Mouse (Mus musculus): ENCODE measurements around the gene Maco1. TPM values are rescaled to one million over a fixed set of nuclear protein-coding genes. Genes with fewer than 3 reads are reported as not detected.

Maco1 gene
- total RNA-seq, 1 experiment = 56.1 TPM

DNA sequence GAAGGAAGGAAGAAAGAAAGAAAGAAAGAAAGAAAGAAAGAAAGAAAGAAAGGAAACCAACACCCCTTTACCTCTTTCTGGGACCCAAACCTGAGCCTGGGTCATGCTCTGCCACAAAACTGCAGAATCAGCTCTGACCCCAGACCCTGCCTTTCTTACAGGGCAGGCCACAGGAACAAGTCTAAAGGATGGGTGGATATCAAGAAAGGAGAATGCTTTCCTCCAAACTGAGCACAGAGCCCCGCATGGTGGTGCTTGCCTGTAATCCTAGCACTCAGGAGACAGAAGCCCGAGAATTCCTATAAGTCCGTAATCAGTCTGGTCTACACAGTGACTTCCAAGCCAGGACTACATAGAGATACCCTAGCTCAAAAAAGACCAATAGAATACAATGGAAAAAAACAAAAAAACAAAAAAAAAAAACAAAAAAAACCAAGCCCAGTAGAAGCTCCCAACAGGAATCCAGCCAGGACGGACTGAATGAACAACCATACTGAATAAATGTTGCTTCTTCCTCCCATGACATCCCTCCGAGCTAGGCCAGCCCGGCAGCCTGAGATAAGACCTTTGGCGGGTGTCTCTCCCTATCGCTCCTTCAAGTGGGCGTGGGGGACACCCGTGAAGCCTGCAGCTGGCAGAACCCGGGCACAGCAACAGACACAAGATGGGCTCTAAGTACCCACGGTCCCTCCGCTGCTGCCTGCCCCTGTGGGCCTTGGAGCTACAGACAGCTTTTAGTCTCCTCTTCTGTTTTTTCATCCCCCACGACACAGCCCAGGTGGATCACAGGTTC, 11.0 kb upstream of the Maco1 start, which contains the start of gene Rhd:
Rhd (plus strand) TSS at position 600 of the 793 bp plus-strand sequence.
- in situ Hi-C loops (cut with MboI; ENCODE audit: low sequenced_read_pairs in 2 of 2, unreplicated experiment in 2 of 2) = no loop called here
- H3K27ac ChIP-seq (ENCODE audit: insufficient read depth, low read depth, low read length, poor library complexity, severe bottlenecking) = no peak within 1 kb of the TSS
- H3K4me3 ChIP-seq (ENCODE audit: insufficient read depth in 1 of 2, low read depth in 1 of 2, low read length in 2 of 2, poor library complexity in 1 of 2, severe bottlenecking in 1 of 2) = peak within 1 kb of the TSS; percentile 2 to 11; a peak in 2 of 4 replicates
- TF ChIP-seq ZC3H11A (IDR thresholded peaks at IDR 0.05; ENCODE audit: borderline replicate concordance, low read depth, low read length) (no peak), MAFK (IDR thresholded peaks at IDR 0.05; ENCODE audit: insufficient read depth, low read depth, low read length) (no peak), HCFC1 (IDR thresholded peaks at IDR 0.05; ENCODE audit: borderline replicate concordance, insufficient read depth, low read length) (no peak), ZNF384 (IDR thresholded peaks at IDR 0.05; ENCODE audit: low read depth, low read length) (no peak), CHD2 (IDR thresholded peaks at IDR 0.05; ENCODE audit: low read depth, low read length) (no peak)
- H3K9ac ChIP-seq (ENCODE audit: insufficient read depth, low read depth, low read length, poor library complexity, severe bottlenecking) = no peak within 1 kb of the TSS
- H3K4me1 ChIP-seq (ENCODE audit: control insufficient read depth in 2 of 2, insufficient read depth in 2 of 2, low read length in 2 of 2, poor library complexity in 1 of 2) = peaks cover 2 to 32% of the 10 kb centered on the region in 2 experiments; a peak in 2 of 4 replicates
- no peaks in the 10 kb centered on the region for H3K36me3 ChIP-seq (ENCODE audit: control insufficient read depth, insufficient read depth, low read length, poor library complexity, severe bottlenecking)
- DNase-seq (ENCODE audit: low read depth, low spot score) = no peak
- H3K9me3 ChIP-seq (ENCODE audit: control insufficient read depth, insufficient read depth, low read depth, low read length) = no peaks in the 10 kb centered on the region

DNA sequence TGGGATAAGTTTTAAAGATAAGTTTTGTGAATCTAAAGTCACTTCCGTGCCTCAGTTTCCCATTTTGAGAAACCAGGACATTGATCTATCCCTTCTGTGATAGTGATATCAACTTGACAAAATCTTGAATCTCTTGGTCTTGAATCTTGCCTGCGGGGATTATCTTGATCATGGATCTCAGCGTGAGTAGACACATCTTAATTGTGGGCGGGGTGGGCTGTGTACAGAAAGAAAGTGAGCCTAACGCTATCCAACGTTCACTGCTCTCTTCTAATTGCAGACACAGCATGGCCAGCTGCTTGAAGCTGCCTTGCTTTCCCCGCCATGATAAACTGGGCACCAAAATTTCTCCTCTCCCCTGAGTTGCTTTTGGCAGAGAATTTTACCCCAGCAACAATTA, 9.9 kb upstream of the Maco1 start:
- TF ChIP-seq HCFC1 (IDR thresholded peaks at IDR 0.05; ENCODE audit: borderline replicate concordance, insufficient read depth, low read length) (no peak), MAFK (IDR thresholded peaks at IDR 0.05; ENCODE audit: insufficient read depth, low read depth, low read length) (no peak), ZC3H11A (IDR thresholded peaks at IDR 0.05; ENCODE audit: borderline replicate concordance, low read depth, low read length) (no peak), CHD2 (IDR thresholded peaks at IDR 0.05; ENCODE audit: low read depth, low read length) (no peak), ZNF384 (IDR thresholded peaks at IDR 0.05; ENCODE audit: low read depth, low read length) (no peak)
- Histone ChIP-seq H3K9me3 (ENCODE audit: control insufficient read depth, insufficient read depth, low read depth, low read length) (no peaks in the 10 kb centered on the region), H3K36me3 (ENCODE audit: control insufficient read depth, insufficient read depth, low read length, poor library complexity, severe bottlenecking) (no peaks in the 10 kb centered on the region), H3K4me1 (ENCODE audit: control insufficient read depth in 2 of 2, insufficient read depth in 2 of 2, low read length in 2 of 2, poor library complexity in 1 of 2) (peaks cover 2 to 21% of the 10 kb centered on the region in 2 experiments; a peak in 2 of 4 replicates), H3K4me3 (ENCODE audit: insufficient read depth in 1 of 2, low read depth in 1 of 2, low read length in 2 of 2, poor library complexity in 1 of 2, severe bottlenecking in 1 of 2) (no peak overlapping the region), H3K9ac (ENCODE audit: insufficient read depth, low read depth, low read length, poor library complexity, severe bottlenecking) (no peak overlapping the region), H3K27ac (ENCODE audit: insufficient read depth, low read depth, low read length, poor library complexity, severe bottlenecking) (no peak overlapping the region)
- in situ Hi-C loops (cut with MboI; ENCODE audit: low sequenced_read_pairs in 2 of 2, unreplicated experiment in 2 of 2) = no loop called here
- no peak for DNase-seq (ENCODE audit: low read depth, low spot score)

GRCm38 (mm10) chr4:134861884-134862283, 8.7 kb upstream of the Maco1 start:
- H3K4me3 ChIP-seq (ENCODE audit: insufficient read depth in 1 of 2, low read depth in 1 of 2, low read length in 2 of 2, poor library complexity in 1 of 2, severe bottlenecking in 1 of 2) = no peak overlapping the region
- TF ChIP-seq ZC3H11A (IDR thresholded peaks at IDR 0.05; ENCODE audit: borderline replicate concordance, low read depth, low read length) = no peak
- TF ChIP-seq MAFK (IDR thresholded peaks at IDR 0.05; ENCODE audit: insufficient read depth, low read depth, low read length) = no peak
- no peak for TF ChIP-seq HCFC1 (IDR thresholded peaks at IDR 0.05; ENCODE audit: borderline replicate concordance, insufficient read depth, low read length)
- no peak for TF ChIP-seq ZNF384 (IDR thresholded peaks at IDR 0.05; ENCODE audit: low read depth, low read length)
- TF ChIP-seq CHD2 (IDR thresholded peaks at IDR 0.05; ENCODE audit: low read depth, low read length) = no peak
- H3K36me3 ChIP-seq (ENCODE audit: control insufficient read depth, insufficient read depth, low read length, poor library complexity, severe bottlenecking) = no peaks in the 10 kb centered on the region
- no peak for DNase-seq (ENCODE audit: low read depth, low spot score)
- H3K9ac ChIP-seq (ENCODE audit: insufficient read depth, low read depth, low read length, poor library complexity, severe bottlenecking) = no peak overlapping the region
- in situ Hi-C loops (cut with MboI; ENCODE audit: low sequenced_read_pairs in 2 of 2, unreplicated experiment in 2 of 2) = no loop called here
- H3K4me1 ChIP-seq (ENCODE audit: control insufficient read depth in 2 of 2, insufficient read depth in 2 of 2, low read length in 2 of 2, poor library complexity in 1 of 2) = peaks cover 0 to 21% of the 10 kb centered on the region in 2 experiments; a peak in 2 of 4 replicates
- no peak overlapping the region for H3K27ac ChIP-seq (ENCODE audit: insufficient read depth, low read depth, low read length, poor library complexity, severe bottlenecking)
- no peaks in the 10 kb centered on the region for H3K9me3 ChIP-seq (ENCODE audit: control insufficient read depth, insufficient read depth, low read depth, low read length)

- DNase-seq (ENCODE audit: low read depth, low spot score) = no peak
- H3K27ac ChIP-seq (ENCODE audit: insufficient read depth, low read depth, low read length, poor library complexity, severe bottlenecking) = no peak overlapping the region
- TF ChIP-seq ZNF384 (IDR thresholded peaks at IDR 0.05; ENCODE audit: low read depth, low read length) (peak; percentile 84), CHD2 (IDR thresholded peaks at IDR 0.05; ENCODE audit: low read depth, low read length) (no peak)
- H3K4me1 ChIP-seq (ENCODE audit: control insufficient read depth in 2 of 2, insufficient read depth in 2 of 2, low read length in 2 of 2, poor library complexity in 1 of 2) = peaks cover 7 to 22% of the 10 kb centered on the region in 2 experiments
- H3K4me3 ChIP-seq (ENCODE audit: insufficient read depth in 1 of 2, low read depth in 1 of 2, low read length in 2 of 2, poor library complexity in 1 of 2, severe bottlenecking in 1 of 2) = no peak overlapping the region
- H3K36me3 ChIP-seq (ENCODE audit: control insufficient read depth, insufficient read depth, low read length, poor library complexity, severe bottlenecking) = no peaks in the 10 kb centered on the region
- H3K9ac ChIP-seq (ENCODE audit: insufficient read depth, low read depth, low read length, poor library complexity, severe bottlenecking) = no peak overlapping the region
- in situ Hi-C loops (cut with MboI; ENCODE audit: low sequenced_read_pairs in 2 of 2, unreplicated experiment in 2 of 2) = no loop called here
- no peaks in the 10 kb centered on the region for H3K9me3 ChIP-seq (ENCODE audit: control insufficient read depth, insufficient read depth, low read depth, low read length)
Observed at GRCm38 (mm10) chr4:134858494-134858893, 5.3 kb upstream of the Maco1 start.
